Mouse (Mus musculus) intestine, postnatal 0 days (tissue): ENCODE measurements around the gene Brcc3. TPM values are rescaled to one million over a fixed set of nuclear protein-coding genes. Genes with fewer than 3 reads are reported as not detected.
A peak's percentile ranks its signal among the peaks of the same experiment; 100 is the strongest.
"Not testable (repeated sequence)": the region's sequence is repeated elsewhere in the genome, so short reads cannot be mapped to it uniquely, and the experiment has no call there.

ENCODE experiments used
- ATAC-seq: fragments of 200-750 bp; cut with Nextera tagmentation; 2 replicates; pipeline ENCODE4 v1.8.0; 2017; ENCODE audit warnings: mild to moderate bottlenecking, moderate TSS enrichment, moderate library complexity
- H3K27ac ChIP-seq: fragments of 300-500 bp; sonication (generic); 2 replicates; pipeline ENCODE4 v1.5.1; 2014; ENCODE audit warnings: mild to moderate bottlenecking, low read depth, low read length, moderate library complexity
- H3K27me3 ChIP-seq: fragments of 300-500 bp; sonication (generic); replicated peaks from 2 replicates; pipeline ENCODE4 v1.6.1; 2014; ENCODE audit warnings: low read length, mixed read lengths; ENCODE audit not compliant: control insufficient read depth, insufficient read depth
- H3K36me3 ChIP-seq: fragments of 300-500 bp; sonication (generic); 2 replicates; pipeline ENCODE4 v1.6.1; 2014; ENCODE audit warnings: mild to moderate bottlenecking, moderate library complexity; ENCODE audit not compliant: control insufficient read depth, insufficient read depth
- H3K4me1 ChIP-seq: fragments of 300-500 bp; sonication (generic); replicated peaks from 2 replicates; pipeline ENCODE4 v1.6.1; 2014; ENCODE audit warnings: antibody characterized with exemption, low read length, mixed read lengths; ENCODE audit not compliant: control insufficient read depth, insufficient read depth
- H3K4me2 ChIP-seq: fragments of 300-500 bp; sonication (generic); replicated peaks from 2 replicates; pipeline ENCODE4 v1.6.1; 2014; ENCODE audit warnings: low read depth, mild to moderate bottlenecking, moderate library complexity
- H3K4me3 ChIP-seq: fragments of 300-500 bp; sonication (generic); 2 replicates; pipeline ENCODE4 v1.5.1; 2014; ENCODE audit warnings: low read depth, low read length
- H3K9ac ChIP-seq: fragments of 300-500 bp; sonication (generic); 2 replicates; pipeline ENCODE4 v1.6.1; 2014; ENCODE audit warnings: mild to moderate bottlenecking, low read depth, low read length
- H3K9me3 ChIP-seq: fragments of 300-500 bp; sonication (generic); 2 replicates; pipeline ENCODE4 v1.6.1; 2016; ENCODE audit warnings: mixed run types; ENCODE audit not compliant: control insufficient read depth
- CTCF ChIP-seq: sonication (generic); IDR thresholded peaks from 2 replicates; pipeline ENCODE4 v1.5.1; 2016; ENCODE audit warnings: low read depth, mild to moderate bottlenecking, control low read depth, antibody characterized with exemption, moderate library complexity
- whole genome bisulfite sequencing: fragments of 180-500 bp; shearing (Covaris S2); extraction: QIAGEN DNeasy Blood & Tissue Kit; methylation state at CpG from one replicate; pipeline ENCODE4 v1.1.7; 2014; 5-methylcytosine and 5-hydroxymethylcytosine counted together
- polyA plus RNA-seq: library from polyadenylated mRNA; unstranded; fragments of >200 nt; fragmentation: Nextera tagmentation; extraction: Ambion mirVana; gene quantifications from 2 replicates; pipeline ENCODE4 v1.2.1, GENCODE M21; 2015

Gene Brcc3
- polyA plus RNA-seq, 1 experiment from 2014 or later = 30.9 TPM

GRCm38 (mm10) chrX:75382195-75382771, 34.1 kb upstream of the Brcc3 start, which contains the start of the genes Fundc2 and F8:
TSS of gene Fundc2 (plus strand) at chrX:75382399.
TSS of gene F8 (minus strand) at chrX:75382615.
- Histone ChIP-seq H3K4me2 (peak within 1 kb of the TSS; percentile 61), H3K27me3 (no peaks in the 10 kb centered on the region), H3K9me3 (no peaks in the 10 kb centered on the region), H3K4me1 (no peaks in the 10 kb centered on the region), H3K9ac (peak within 1 kb of the TSS; percentile 60), H3K4me3 (peak within 1 kb of the TSS; percentile 52), H3K36me3 (no peaks in the 10 kb centered on the region), H3K27ac (peak within 1 kb of the TSS; percentile 50)
- peak; percentile 92 for ATAC-seq
- TF ChIP-seq CTCF = no peak
- 14% methylated on average over 20 of the region's 25 CpGs for WGBS

- no peak for ATAC-seq
These were observed 17.0 kb upstream of the Brcc3 start for GRCm38 (mm10) chrX:75399471-75399870.

GRCm38 (mm10) chrX:75402668-75403067, 13.8 kb upstream of the Brcc3 start:
- no peak overlapping the region for H3K4me2 ChIP-seq
- H3K4me1 ChIP-seq = no peaks in the 10 kb centered on the region
- TF ChIP-seq CTCF = no peak
- no peak overlapping the region for H3K4me3 ChIP-seq
- no peaks in the 10 kb centered on the region for H3K27me3 ChIP-seq
- no peak overlapping the region for H3K9ac ChIP-seq
- H3K36me3 ChIP-seq = no peaks in the 10 kb centered on the region
- ATAC-seq = no peak
- H3K27ac ChIP-seq = no peak overlapping the region
- H3K9me3 ChIP-seq = no peaks in the 10 kb centered on the region
- WGBS = 67% methylated on average over 2 of the region's 2 CpGs

More at GRCm38 (mm10) chrX:75399471-75399870, 17.0 kb upstream of the Brcc3 start:
- TF ChIP-seq CTCF = no peak
- 89% methylated on average over 1 of the region's 1 CpGs for WGBS
- H3K27ac ChIP-seq = no peak overlapping the region
- no peaks in the 10 kb centered on the region for H3K4me1 ChIP-seq
- H3K4me2 ChIP-seq = no peak overlapping the region
- H3K9me3 ChIP-seq = no peaks in the 10 kb centered on the region
- H3K4me3 ChIP-seq = no peak overlapping the region
- H3K27me3 ChIP-seq = no peaks in the 10 kb centered on the region
- no peak overlapping the region for H3K9ac ChIP-seq
- no peaks in the 10 kb centered on the region for H3K36me3 ChIP-seq

GRCm38 (mm10) chrX:75403350-75403749, 13.1 kb upstream of the Brcc3 start:
- ATAC-seq = no peak
- no peak for TF ChIP-seq CTCF
- no peak overlapping the region for H3K27ac ChIP-seq
- no peaks in the 10 kb centered on the region for H3K27me3 ChIP-seq
- no peaks in the 10 kb centered on the region for H3K36me3 ChIP-seq
- H3K9ac ChIP-seq = no peak overlapping the region
- no peaks in the 10 kb centered on the region for H3K4me1 ChIP-seq
- H3K4me2 ChIP-seq = no peak overlapping the region
- H3K4me3 ChIP-seq = no peak overlapping the region
- no peaks in the 10 kb centered on the region for H3K9me3 ChIP-seq

GRCm38 (mm10) chrX:75409711-75410110, 6.7 kb upstream of the Brcc3 start:
- Histone ChIP-seq H3K9ac (no peak overlapping the region), H3K4me3 (no peak overlapping the region), H3K27me3 (no peaks in the 10 kb centered on the region), H3K27ac (no peak overlapping the region), H3K4me1 (no peaks in the 10 kb centered on the region), H3K9me3 (no peaks in the 10 kb centered on the region), H3K4me2 (no peak overlapping the region), H3K36me3 (no peaks in the 10 kb centered on the region)
- no peak for TF ChIP-seq CTCF
- 95% methylated on average over 1 of the region's 1 CpGs for WGBS
- ATAC-seq = no peak

- TF ChIP-seq CTCF = no peak
- H3K9ac ChIP-seq = no peak overlapping the region
- 77% methylated on average over 1 of the region's 1 CpGs for WGBS
These were observed 38.2 kb downstream of the Brcc3 start for GRCm38 (mm10) chrX:75454597-75454996.

GRCm38 (mm10) chrX:75475182-75475644, 58.8 kb downstream of the Brcc3 start:
- peak overlapping the region; percentile 65 for H3K4me2 ChIP-seq
- H3K4me3 ChIP-seq = peak overlapping the region; percentile 36
- H3K27me3 ChIP-seq, H3K27ac ChIP-seq, H3K4me1 ChIP-seq, H3K36me3 ChIP-seq, H3K9me3 ChIP-seq, H3K9ac ChIP-seq, ATAC-seq: not testable (repeated sequence)
- 23% methylated on average over 37 of the region's 37 CpGs for WGBS

More at GRCm38 (mm10) chrX:75454597-75454996, 38.2 kb downstream of the Brcc3 start:
- Histone ChIP-seq H3K27me3 (no peaks in the 10 kb centered on the region), H3K9me3 (no peaks in the 10 kb centered on the region), H3K36me3 (no peaks in the 10 kb centered on the region), H3K4me1 (no peaks in the 10 kb centered on the region), H3K4me2 (no peak overlapping the region), H3K4me3 (no peak overlapping the region), H3K27ac (no peak overlapping the region)
- no peak for ATAC-seq
